In the genomic region with DNA sequence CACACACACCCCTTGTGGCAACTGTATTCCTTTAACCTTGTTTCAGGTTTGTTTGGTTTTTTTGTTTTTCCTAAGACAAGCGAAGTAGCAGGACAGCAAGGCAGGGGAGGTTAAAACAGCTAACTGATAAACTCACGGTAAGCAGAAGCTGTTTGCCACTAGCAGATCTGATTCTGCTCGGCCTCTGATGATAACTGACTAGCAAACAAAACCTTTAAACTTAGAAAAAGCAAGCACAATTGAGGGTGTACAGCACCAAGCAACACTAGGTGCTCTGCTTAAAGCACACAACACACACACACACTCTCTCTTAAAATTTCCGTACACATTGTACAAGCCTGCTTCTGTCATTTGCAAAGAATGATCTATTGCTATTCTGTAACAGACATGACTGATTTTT, we compare ENCODE assay signal across 8 mouse cellular contexts. TPM values are rescaled to one million over a fixed set of nuclear protein-coding genes. Genes with fewer than 3 reads are reported as not detected.
DNase-seq lines count a peak whose midpoint lies in the region; ATAC-seq and TF ChIP-seq lines count a peak whose summit lies in the region.

No protein-coding gene starts in this region.

- intact Hi-C loops in heart, postnatal 36 days (cut with DNase I) = loop anchor here (2.0 kb wide), 2 partner anchors 42 to 84 kb away; no protein-coding TSS in a partner anchor

- 18% methylated on average over 4 of the region's 4 CpGs for WGBS in heart, embryonic 10.5 days
- 7% methylated on average over 4 of the region's 4 CpGs for WGBS in forebrain, embryonic 16.5 days
- 35% methylated on average over 4 of the region's 4 CpGs for WGBS in liver, embryonic 16.5 days (ENCODE audit: insufficient replicate concordance)

- no peak for TF ChIP-seq CTCF in C2C12 (IDR thresholded peaks at IDR 0.05; ENCODE audit: control insufficient read depth, insufficient read depth, insufficient read length)

- no peaks in the 10 kb centered on the region for H3K9me3 ChIP-seq in heart, embryonic 10.5 days
- no peaks in the 10 kb centered on the region for H3K9me3 ChIP-seq in forebrain, embryonic 16.5 days (ENCODE audit: control insufficient read depth, low read length)
- H3K9me3 ChIP-seq in liver, embryonic 16.5 days (replicated peaks; ENCODE audit: control insufficient read depth, low read length) = no peaks in the 10 kb centered on the region

- H3K9ac ChIP-seq in forebrain, embryonic 16.5 days (replicated peaks; ENCODE audit: low read depth, low read length) = peak overlapping the region; percentile 59
- H3K9ac ChIP-seq in liver, embryonic 16.5 days (ENCODE audit: low read depth, low read length) = no peak overlapping the region

- H3K4me2 ChIP-seq in forebrain, embryonic 16.5 days (ENCODE audit: low read length) = peak overlapping the region; percentile 76
- peak overlapping the region; percentile 15; the same call in 1 of the 2 replicates for H3K4me2 ChIP-seq in liver, embryonic 16.5 days (ENCODE audit: low read depth, low read length)

- H3K4me1 ChIP-seq in heart, embryonic 10.5 days = peaks cover 52% of the 10 kb centered on the region
- peaks cover 52% of the 10 kb centered on the region for H3K4me1 ChIP-seq in forebrain, embryonic 16.5 days (replicated peaks; ENCODE audit: control insufficient read depth, insufficient read depth, low read length)
- H3K4me1 ChIP-seq in liver, embryonic 16.5 days (ENCODE audit: control insufficient read depth, low read depth, low read length) = peaks cover 6% of the 10 kb centered on the region; the same call in 1 of the 2 replicates

- ATAC-seq in forebrain, embryonic 16.5 days = no peak
- no peak for ATAC-seq in liver, embryonic 16.5 days (ENCODE audit: low read depth)

- H3K27me3 ChIP-seq in heart, embryonic 10.5 days (ENCODE audit: insufficient read depth, poor library complexity, severe bottlenecking) = peaks cover 13% of the 10 kb centered on the region; the same call in 1 of the 2 replicates
- H3K27me3 ChIP-seq in C2C12 (ENCODE audit: control insufficient read depth, insufficient read depth, insufficient read length) = no peaks in the 10 kb centered on the region
- no peaks in the 10 kb centered on the region for H3K27me3 ChIP-seq in forebrain, embryonic 16.5 days (replicated peaks; ENCODE audit: control insufficient read depth, insufficient read depth, low read length)
- H3K27me3 ChIP-seq in liver, embryonic 16.5 days (ENCODE audit: control insufficient read depth, insufficient read depth, low read depth, low read length) = peaks cover 9% of the 10 kb centered on the region

- peaks cover 28% of the 10 kb centered on the region for H3K36me3 ChIP-seq in heart, embryonic 10.5 days
- H3K36me3 ChIP-seq in C2C12 (ENCODE audit: control insufficient read depth, insufficient read depth) = peaks cover 57% of the 10 kb centered on the region
- no peaks in the 10 kb centered on the region for H3K36me3 ChIP-seq in forebrain, embryonic 16.5 days (ENCODE audit: control insufficient read depth, insufficient read depth)
- H3K36me3 ChIP-seq in liver, embryonic 16.5 days (ENCODE audit: control insufficient read depth, insufficient read depth) = no peaks in the 10 kb centered on the region

- DNase-seq in heart, embryonic 10.5 days (ENCODE audit: low spot score) = no peak
- no peak for DNase-seq in heart, postnatal 36 days
- no peak for DNase-seq in right cerebral cortex, postnatal 4 days
- DNase-seq in frontal cortex, postnatal 14 days (ENCODE audit: low spot score in 2 of 2) = no peak
- no peak for DNase-seq in layer of hippocampus, adult 8-10 months (ENCODE audit: low spot score in 2 of 2)

- peak overlapping the region; percentile 95 for H3K27ac ChIP-seq in heart, embryonic 10.5 days
- H3K27ac ChIP-seq in forebrain, embryonic 16.5 days (ENCODE audit: low read length) = peak overlapping the region; percentile 96
- peak overlapping the region; percentile 82 for H3K27ac ChIP-seq in liver, embryonic 16.5 days (ENCODE audit: low read length)

- peak overlapping the region; percentile 34 for H3ac ChIP-seq in C2C12 (ENCODE audit: control insufficient read depth, insufficient read length, low read depth)

- H3K79me2 ChIP-seq in C2C12 (ENCODE audit: control insufficient read depth, insufficient read depth) = peaks cover 100% of the 10 kb centered on the region

- H3K4me3 ChIP-seq in heart, embryonic 10.5 days = peak overlapping the region; percentile 87
- peak overlapping the region; percentile 74 for H3K4me3 ChIP-seq in C2C12 (ENCODE audit: insufficient read depth, poor library complexity, severe bottlenecking)
- H3K4me3 ChIP-seq in forebrain, embryonic 16.5 days (replicated peaks; ENCODE audit: low read length) = peak overlapping the region; percentile 54
- H3K4me3 ChIP-seq in liver, embryonic 16.5 days (ENCODE audit: low read depth, low read length) = peak overlapping the region; percentile 66; the same call in 1 of the 2 replicates

- peaks cover 94% of the 10 kb centered on the region for H3K79me3 ChIP-seq in C2C12 (ENCODE audit: low read depth)

TF ChIP-seq in C2C12, 6 proteins besides CTCF, POLR2A, EP300 and RAD21:
- TF ChIP-seq USF1 (IDR thresholded peaks at IDR 0.05; ENCODE audit: low read depth) = no peak
- no peak for TF ChIP-seq FOSL1 (IDR thresholded peaks at IDR 0.05; ENCODE audit: insufficient read depth, low read length, poor library complexity, severe bottlenecking)
- no peak for TF ChIP-seq MYOD1 (IDR thresholded peaks at IDR 0.05; ENCODE audit: control insufficient read depth, insufficient read length, low read depth)
- no peak for TF ChIP-seq MYOG (IDR thresholded peaks at IDR 0.05; ENCODE audit: control insufficient read depth, extremely low read depth, insufficient read length)
- no peak for TF ChIP-seq MAX (IDR thresholded peaks at IDR 0.05)
- no peak for TF ChIP-seq CEBPB (IDR thresholded peaks at IDR 0.05; ENCODE audit: low read depth)
TF ChIP-seq in C2C12: peak in this region for 0.

RNA-seq across cellular contexts. Expression of a gene that starts 6.8 kb away (rescaled TPM):
- 10.0 and 12.5 TPM in 2 replicates for polyA plus RNA-seq in heart, embryonic 10.5 days (2016; fragmentation: Nextera tagmentation; extraction: Ambion mirVana)
- 10 to 100 TPM; 36.6 to 41.5 TPM for total RNA-seq in heart, postnatal 36 days (2021)
- 4.6 TPM for polyA plus RNA-seq in C2C12 (2012; fragmentation: generic; extraction: Trizol)
- polyA plus RNA-seq in forebrain, embryonic 16.5 days (2015; fragmentation: Nextera tagmentation; extraction: Ambion mirVana) = 9.2 and 11.0 TPM in 2 replicates
- 1.5 and 1.7 TPM in 2 replicates for polyA plus RNA-seq in liver, embryonic 16.5 days (2015; fragmentation: Nextera tagmentation; extraction: Ambion mirVana)
- total RNA-seq in layer of hippocampus, adult 8-10 months (2022) = 10 to 100 TPM; 16.8 to 18.7 (median 17.9) TPM

RNA-seq across cellular contexts. Expression of a gene that starts 31.8 kb away (rescaled TPM):
- 11.0 and 12.4 TPM in 2 replicates for polyA plus RNA-seq in heart, embryonic 10.5 days (2016; fragmentation: Nextera tagmentation; extraction: Ambion mirVana)
- total RNA-seq in heart, postnatal 36 days (2021) = 10 to 100 TPM in 1 of 2 experiments, 1 to 10 TPM in 1; 9.5 to 12.1 TPM
- 12.6 TPM for polyA plus RNA-seq in C2C12 (2012; fragmentation: generic; extraction: Trizol)
- polyA plus RNA-seq in forebrain, embryonic 16.5 days (2015; fragmentation: Nextera tagmentation; extraction: Ambion mirVana) = 4.6 and 5.8 TPM in 2 replicates
- 9.1 and 10.2 TPM in 2 replicates for polyA plus RNA-seq in liver, embryonic 16.5 days (2015; fragmentation: Nextera tagmentation; extraction: Ambion mirVana)
- total RNA-seq in layer of hippocampus, adult 8-10 months (2022) = 10 to 100 TPM in 1 of 4 experiments, 1 to 10 TPM in 3; 8.3 to 11.0 (median 9.4) TPM

RNA-seq across cellular contexts. Expression of a gene that starts 51.5 kb away (rescaled TPM):
- 28.0 and 32.2 TPM in 2 replicates for polyA plus RNA-seq in heart, embryonic 10.5 days (2016; fragmentation: Nextera tagmentation; extraction: Ambion mirVana)
- not detected for total RNA-seq in heart, postnatal 36 days (2021)
- polyA plus RNA-seq in C2C12 (2012; fragmentation: generic; extraction: Trizol) = 3.8 TPM
- polyA plus RNA-seq in forebrain, embryonic 16.5 days (2015; fragmentation: Nextera tagmentation; extraction: Ambion mirVana) = 30.1 and 34.5 TPM in 2 replicates
- 4.5 and 6.6 TPM in 2 replicates for polyA plus RNA-seq in liver, embryonic 16.5 days (2015; fragmentation: Nextera tagmentation; extraction: Ambion mirVana)
- not detected for total RNA-seq in layer of hippocampus, adult 8-10 months (2022)
